Mouse (Mus musculus) testis, adult 2 months (tissue): ENCODE data around the gene Rmi2.

Source experiments
- CTCF ChIP-seq: fragments of 200-500 bp; IDR thresholded peaks from 2 replicates; pipeline ENCODE4 v1.5.1; 2012; ENCODE audit warnings: low read depth, mild to moderate bottlenecking, inconsistent platforms, low read length, moderate library complexity; ENCODE audit not compliant: control insufficient read depth, insufficient read depth, insufficient replicate concordance
- POLR2A ChIP-seq: fragments of 200-500 bp; IDR thresholded peaks from 2 replicates; pipeline ENCODE4 v1.6.1; 2012; ENCODE audit warnings: low read depth, mild to moderate bottlenecking, inconsistent platforms, low read length, moderate library complexity; ENCODE audit not compliant: control insufficient read depth

GRCm38 (mm10) chr16:10788271-10788670, 46.6 kb upstream of the Rmi2 start, which contains the start of gene Tnp2:
- TF ChIP-seq POLR2A (peak; percentile 66; the same call in 1 of the 2 replicates), CTCF (no peak)
